Mouse (Mus musculus) cerebellum, adult 11 months (tissue): ENCODE results near the gene Prorsd1.
"Not testable (repeated sequence)": the region's sequence is repeated elsewhere in the genome, so short reads cannot be mapped to it uniquely, and the experiment has no call there.

Source experiments
- DNase-seq: peaks from one replicate; pipeline ENCODE4 v3.0.0; 2022

The Prorsd1 gene

GRCm38 (mm10) chr11:29514682-29515412 is at the start of gene Prorsd1:
Prorsd1 (minus strand) TSS chr11:29515033.
- DNase-seq = peak; percentile 83

DNA sequence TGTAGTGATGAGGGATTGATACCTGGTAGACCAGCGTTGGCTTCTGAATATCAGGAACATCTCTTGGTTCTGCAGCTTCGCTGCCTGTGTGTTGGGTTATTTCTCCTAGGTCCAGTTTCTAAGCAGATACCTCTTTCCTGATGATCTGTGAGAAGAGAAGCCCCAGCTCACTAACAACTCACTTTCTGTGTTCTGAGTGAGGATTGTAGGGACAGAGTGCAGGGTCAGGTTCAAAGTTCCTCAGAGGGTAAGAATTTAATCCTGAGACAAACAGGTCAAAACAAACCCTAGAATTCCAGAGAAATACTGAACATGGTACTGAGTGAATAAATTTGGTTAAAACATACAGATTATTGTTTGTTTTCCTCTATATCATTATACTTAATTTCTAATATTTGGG is 48.6 kb upstream of the Prorsd1 start:
- no peak for DNase-seq

DNA sequence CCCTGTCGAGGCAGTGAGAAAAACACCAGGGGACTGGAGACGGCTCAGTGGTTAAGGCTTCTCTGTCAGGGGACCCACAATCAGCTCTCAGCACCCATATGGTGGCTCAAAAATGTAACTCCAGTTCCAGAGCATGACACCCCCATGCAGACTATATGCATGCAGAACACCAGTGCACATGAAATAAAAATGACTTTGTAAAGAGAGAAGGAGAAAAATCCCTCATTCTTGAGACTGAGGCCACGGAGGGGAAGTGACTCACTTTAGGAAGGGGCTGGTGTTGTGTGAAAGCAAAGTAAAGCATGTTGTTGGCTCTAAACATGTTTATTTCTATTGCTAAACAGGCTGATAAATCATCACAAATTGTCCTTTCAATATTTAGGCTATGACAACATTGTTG is 46.2 kb upstream of the Prorsd1 start:
- no peak for DNase-seq

DNA sequence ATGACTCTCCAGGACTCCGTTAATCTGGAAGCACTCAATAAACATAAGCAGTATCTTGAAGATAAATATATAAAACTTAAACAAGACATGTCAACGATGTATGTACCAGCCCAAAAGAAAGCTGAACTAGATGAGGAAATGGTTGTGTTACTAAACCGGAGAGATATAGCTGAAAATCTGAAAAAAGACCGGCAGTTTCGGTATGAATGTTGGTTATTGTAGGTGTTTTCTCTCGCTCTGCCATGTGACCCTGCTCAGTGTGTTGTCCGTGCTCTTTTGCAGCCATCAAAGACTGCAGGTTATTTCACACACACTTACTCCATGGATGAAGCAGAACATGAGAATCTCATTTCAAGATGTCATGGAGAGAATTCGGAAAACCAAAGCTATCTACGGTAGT is 45.6 kb upstream of the Prorsd1 start:
- no peak for DNase-seq

DNA sequence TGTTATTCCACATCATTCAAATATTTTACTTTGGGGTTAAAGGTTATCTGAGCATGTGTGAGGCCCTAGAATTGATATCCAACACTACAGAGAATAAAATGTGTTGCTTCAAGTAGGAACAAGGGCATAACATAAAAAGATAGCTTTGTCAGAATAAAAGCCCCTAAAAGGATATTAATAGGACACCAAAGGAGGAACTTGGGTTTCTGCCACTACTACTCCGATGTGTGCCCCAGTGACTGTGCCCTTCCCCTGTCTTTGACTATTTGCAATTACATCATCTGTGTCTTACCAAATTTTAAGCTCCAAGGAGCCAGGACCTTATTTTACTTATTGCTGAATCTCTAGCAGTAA is 34.6 kb upstream of the Prorsd1 start:
- DNase-seq = no peak

DNA sequence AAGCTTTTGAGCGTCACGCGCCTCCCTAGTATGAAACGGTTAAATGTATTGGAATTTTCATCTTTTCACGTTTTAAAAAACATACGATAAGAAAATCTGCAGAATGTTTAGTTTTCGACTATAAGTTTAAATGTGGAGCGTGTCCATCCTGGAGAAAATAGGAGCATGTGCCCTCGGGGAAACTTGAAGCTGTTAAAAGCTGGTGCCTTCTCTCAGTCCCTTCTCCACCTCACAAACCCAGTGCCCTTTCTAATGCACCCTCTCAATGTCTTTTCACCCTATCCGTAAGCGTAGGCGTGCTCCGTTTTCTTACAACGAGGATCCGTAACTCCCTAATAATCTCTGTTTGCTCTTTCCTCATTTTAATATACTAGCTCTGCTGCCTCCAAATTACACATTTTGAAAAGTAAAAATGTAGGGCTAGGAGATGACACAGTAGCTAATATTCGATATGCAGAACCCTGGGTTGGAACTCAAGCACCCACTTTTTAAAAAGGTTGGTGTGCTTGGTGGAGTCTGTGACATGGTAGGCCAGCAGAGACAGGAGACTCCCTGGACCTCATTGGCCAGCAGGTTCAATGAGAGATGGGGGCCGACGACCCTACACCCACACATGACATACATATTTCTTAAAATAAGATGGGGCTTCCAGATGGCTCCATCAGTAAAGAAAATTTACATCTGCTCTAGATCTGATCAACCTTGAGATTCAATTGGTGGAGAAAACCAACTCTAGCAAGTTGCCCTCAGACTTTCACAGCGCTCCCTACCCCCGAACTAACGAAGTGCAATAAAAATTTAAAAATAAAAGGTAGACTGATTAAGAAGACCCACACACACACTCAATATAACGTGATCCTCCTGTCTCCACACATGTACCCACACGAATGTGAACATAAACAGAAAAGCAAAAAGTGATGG is 33.9 kb upstream of the Prorsd1 start:
- peak; percentile 17 for DNase-seq

- DNase-seq = peak; percentile 90
Observed at GRCm38 (mm10) chr11:29547752-29548503, 33.1 kb upstream of the Prorsd1 start, which contains the start of the genes Clhc1 and Rps27a. Clhc1 (plus strand) TSS chr11:29547950. Rps27a (minus strand) TSS chr11:29548109.

- no peak for DNase-seq
Observed at GRCm38 (mm10) chr11:29547249-29547751, 32.5 kb upstream of the Prorsd1 start.

- no peak for DNase-seq
Observed at GRCm38 (mm10) chr11:29546762-29547161, 31.9 kb upstream of the Prorsd1 start.

DNA sequence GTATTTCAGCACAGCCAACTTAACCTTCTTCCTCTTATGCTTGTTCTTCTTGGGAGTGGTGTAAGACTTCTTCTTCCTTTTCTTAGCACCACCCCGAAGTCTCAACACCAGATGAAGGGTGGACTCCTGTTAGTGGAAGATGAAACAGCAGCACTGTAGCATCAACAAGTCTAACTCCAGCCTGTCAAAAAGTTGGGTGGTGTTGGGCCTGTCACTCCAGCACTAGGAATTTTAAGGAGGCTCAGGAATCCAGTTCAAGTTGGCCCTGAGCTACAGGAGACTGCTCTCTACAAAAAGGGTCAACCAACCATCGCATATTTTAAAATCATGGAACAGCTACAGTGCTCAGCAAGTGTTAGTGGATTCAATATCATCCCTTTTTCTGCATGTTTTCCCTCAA is 31.5 kb upstream of the Prorsd1 start:
- DNase-seq = not testable (repeated sequence)

- not testable (repeated sequence) for DNase-seq
Observed at GRCm38 (mm10) chr11:29545150-29545752, 30.4 kb upstream of the Prorsd1 start.

- DNase-seq = no peak
Observed at GRCm38 (mm10) chr11:29544225-29544945, 29.6 kb upstream of the Prorsd1 start.

DNA sequence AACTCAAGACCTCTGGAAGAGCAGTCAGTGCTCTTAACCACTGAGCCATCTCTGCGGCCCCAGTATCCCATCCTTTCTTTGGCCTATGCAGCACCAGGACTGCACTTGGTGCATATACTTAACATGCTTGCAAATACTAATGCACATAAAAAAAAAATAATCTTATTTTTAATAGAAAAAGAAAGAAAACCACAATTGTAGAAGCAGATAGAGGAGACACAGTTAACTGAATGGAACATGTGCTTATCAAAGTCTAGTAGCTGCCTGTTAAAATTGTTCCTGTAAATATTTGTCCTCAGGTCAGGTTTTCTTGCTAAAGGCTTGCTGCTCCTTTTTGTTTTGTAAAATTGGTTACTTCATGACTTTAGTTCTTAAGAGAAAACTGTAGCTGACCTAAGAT is 23.4 kb upstream of the Prorsd1 start:
- no peak for DNase-seq

GRCm38 (mm10) chr11:29525988-29526794 is 11.4 kb upstream of the Prorsd1 start, which contains the start of gene Mtif2:
Mtif2 (plus strand) TSS chr11:29526408.
- peak; percentile 69 for DNase-seq

DNA sequence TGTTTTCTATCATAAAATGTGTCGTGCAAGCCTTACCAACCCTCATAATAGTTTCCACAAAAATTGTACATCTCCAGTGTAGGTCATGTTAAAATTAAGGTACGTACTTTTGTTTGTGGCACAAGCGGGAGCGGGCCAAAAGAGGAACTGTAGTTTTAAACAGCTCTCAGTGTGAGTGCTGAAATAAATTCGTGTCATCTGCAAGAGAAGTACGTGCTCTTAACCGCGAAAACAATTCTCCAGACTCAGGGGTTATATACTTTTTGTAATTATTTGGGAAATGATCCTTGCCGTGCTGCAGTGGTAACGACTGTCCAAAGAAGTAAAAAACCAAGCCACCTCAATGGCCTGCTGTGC is 530 bp downstream of the Prorsd1 start:
- no peak for DNase-seq

GRCm38 (mm10) chr11:29512818-29513535 is 1.9 kb downstream of the Prorsd1 start:
- DNase-seq = no peak

DNA sequence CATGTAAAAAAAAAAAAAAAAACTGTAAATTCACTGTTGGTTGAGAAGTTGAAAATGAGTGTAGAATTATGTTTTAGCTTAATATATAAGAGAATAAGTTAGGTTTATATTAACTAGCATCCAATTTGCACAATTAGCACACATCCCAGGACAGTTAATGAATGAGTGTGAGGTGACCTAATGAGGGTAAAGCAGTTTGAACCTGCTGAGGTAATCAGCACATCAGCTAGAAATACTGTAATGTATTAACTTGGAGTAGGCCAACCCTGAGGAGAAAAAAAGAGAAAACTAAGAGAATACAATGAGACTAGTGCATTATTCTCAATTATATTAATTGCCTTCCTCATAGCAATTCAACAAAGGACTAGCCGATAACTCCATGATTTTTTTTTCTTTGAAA is 5.4 kb downstream of the Prorsd1 start:
- DNase-seq = no peak

GRCm38 (mm10) chr11:29504899-29505625 is 9.8 kb downstream of the Prorsd1 start:
- DNase-seq = no peak
